Mouse (Mus musculus) lung, postnatal 4 days (tissue): ENCODE results near the gene Alg12.

Experiments
- DNase-seq, 2 experiments: peaks; one replicate each; pipeline ENCODE4 v3.0.0; 2021

Gene Alg12

DNA sequence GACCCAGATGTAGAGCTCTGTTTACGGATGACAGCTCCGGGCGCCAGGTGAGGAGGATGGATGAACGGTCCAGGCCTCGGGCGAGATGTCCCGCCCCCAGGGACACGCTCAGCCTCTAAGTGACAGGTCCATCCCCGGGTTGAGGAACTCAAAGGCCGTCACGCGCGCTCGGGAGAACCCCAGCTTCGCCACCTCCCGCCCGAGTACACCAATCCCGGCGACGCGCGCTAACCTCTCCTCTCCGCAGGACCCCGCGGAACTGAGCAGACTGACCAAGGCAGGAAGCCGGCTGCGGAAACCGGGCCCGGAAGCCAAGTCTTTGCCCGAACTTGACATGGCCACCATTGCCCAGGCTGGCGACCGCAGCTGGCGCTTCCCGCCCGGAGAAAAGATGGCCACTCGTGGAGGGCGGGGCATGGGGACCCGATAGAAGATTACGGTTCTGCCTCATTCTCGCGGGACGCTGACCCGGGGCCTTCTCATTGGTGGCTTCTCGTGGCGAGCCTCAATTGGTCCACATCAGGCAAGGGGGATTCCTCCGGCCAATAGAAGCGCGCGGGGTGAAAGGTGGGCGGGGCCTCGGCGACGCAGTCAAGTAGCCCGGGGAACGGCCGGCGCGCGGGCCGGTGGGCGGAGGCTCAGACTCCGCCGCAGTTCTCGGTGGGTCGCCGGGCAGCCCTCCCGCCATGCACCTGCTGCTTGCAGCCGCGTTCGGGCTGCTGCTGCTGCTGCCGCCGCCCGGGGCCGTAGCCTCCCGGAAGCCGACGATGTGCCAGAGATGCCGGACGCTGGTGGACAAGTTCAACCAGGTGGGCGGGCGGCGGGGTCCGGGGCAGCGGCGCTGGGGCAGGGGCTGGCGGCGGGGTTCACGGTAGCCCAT is at the start of gene Alg12, which contains the start of gene Creld2:
Gene Alg12, minus strand, starts transcription at position 293 of the 880 bp plus-strand sequence.
Gene Creld2, plus strand, starts transcription at position 621 of the 880 bp plus-strand sequence.
- peak; percentile 100 for DNase-seq

DNA sequence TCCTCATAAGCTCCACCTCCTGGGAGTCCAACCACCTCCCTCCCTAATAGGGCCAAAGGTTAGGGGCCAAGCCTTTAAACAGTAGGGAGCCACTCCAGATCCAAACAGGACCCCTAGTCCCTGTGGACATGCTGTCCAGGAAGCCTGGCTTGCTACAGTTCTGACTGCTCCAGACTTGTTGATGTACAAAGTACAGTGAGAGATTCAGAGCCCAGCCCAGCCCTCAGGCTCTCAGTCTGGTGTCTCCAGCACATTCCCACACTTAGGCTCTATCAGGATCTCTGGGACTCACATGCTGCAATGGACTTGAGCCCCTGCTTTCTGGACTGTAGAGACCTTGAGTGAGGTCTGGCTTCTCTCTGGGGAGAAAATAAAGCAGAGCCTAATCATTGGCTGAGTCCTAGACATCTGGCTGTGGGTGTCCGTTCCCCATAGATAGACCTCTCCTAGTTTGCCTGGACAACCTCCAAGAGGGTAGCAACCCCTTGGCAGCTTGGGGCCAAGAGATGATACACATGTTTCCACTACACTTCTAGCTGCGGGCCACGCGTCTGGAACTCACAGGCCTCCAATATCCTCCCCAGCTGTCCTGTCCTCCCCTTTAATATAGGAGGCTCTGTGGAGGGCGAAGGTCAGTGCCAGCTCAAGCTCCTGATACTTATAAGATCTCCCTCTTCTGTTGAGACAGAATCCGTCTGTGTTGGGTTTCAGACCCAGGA is 49.1 kb upstream of the Alg12 start:
- DNase-seq = peak in 1 of 2 experiments; percentile 52

DNA sequence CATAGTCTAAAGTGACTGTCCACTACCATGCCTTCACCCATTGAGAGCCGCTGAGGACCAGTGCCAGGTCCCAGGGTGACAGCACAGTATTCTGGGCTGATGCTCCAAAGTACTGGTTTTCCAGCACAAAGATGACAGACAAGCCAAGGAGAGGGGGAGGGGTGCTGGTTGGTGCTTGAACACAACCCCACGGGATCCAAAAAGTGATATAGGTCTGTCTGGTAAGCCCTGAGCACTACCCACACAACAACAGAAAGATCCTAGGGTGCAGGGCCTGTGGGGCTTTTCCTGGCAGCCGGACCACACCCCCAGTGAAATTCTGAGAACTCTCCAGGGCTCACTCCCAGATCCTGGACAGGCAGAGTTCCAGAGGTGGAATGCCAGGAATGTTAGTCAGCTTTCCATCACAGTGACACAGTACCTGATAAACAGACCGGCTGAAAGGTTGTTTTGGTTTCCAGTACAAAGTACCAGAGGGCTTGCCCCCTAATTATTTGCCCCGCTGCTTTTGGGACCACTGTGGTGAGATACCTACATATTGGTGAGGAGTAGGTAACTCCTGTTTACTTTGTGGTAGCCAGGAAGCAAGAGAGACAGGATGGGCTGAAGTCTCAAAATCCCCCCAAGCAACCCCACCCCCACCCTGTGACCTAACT is 48.4 kb upstream of the Alg12 start:
- peak; percentile 62 to 74 for DNase-seq

DNA sequence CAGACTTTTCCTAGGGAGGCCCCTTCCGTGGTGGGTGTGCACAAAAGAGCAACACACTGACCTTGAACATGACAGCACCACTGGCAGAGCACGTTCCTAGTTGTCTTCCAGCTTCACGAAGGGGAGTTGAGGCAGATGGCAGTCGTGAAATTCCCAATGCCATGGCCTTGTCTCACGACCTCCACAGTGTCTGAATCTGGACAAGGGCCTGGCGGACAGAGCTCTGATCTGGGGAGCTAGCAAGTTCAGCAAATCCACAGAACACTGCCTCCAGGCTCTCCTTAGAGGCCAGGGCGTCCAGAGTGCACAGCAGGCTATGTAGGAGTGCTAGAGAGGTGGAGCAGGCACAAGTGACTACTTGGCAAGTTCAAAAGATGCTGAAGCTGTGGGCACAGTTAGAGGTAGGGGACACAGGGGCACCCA is 47.8 kb upstream of the Alg12 start:
- no peak for DNase-seq

DNA sequence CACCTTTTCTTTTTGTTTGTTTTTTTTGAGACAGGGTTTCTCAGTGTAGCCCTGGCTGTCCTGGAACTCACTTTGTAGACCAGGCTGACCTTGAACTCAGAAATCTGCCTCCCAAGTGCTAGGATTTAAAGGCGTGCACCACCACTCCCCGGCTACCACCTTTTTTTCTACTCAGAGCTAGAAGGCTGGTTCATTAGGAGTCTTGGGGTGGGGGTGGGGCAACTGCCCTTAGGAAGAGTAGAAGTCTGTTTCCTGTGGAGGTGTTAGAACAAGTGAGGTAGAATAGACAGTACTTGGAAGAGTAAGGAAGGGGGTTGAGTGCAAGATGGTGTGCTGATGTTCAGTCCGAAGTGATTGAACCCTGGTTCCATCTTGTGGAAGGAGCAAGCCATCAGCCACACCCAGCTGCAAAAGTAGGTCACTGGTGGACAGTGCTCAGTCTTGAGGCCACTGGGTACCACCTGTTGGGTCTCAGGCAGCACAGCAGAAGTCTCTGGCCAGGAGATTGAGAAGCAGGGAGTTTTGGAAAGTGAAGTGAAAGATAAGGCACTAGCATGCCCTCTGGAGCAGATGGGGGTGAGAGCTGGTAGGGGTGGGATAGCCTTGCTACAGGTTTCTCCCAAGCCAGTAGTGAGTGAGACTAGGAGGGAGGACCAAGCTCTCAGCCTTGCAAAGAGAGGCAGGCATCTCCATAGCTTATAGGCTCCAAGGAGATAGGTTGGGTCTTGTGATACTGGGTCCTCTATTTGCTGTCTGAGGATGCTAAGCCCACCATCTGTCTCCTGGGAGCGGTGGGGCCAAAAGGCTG is 47.0 kb upstream of the Alg12 start:
- DNase-seq = no peak

DNA sequence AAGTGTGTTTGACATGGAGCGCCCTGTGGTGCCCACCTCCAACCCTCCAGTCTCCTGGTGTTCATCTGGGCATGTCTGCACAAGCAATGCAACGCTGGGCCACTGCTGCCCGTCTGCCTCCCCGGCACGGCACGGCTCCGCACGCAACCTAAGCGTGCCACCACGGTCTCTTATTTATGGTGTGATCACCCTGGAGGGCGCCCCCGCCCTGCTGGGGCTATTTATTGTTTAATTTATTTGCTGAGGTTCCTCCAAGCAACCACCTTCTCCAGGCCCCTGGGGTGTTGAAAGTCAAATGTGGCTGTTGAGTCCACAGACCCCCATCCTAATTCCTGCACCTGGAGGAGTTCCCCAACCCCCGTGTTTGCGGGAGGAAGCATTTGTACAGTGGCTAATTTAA is 45.9 kb upstream of the Alg12 start:
- DNase-seq = no peak

DNA sequence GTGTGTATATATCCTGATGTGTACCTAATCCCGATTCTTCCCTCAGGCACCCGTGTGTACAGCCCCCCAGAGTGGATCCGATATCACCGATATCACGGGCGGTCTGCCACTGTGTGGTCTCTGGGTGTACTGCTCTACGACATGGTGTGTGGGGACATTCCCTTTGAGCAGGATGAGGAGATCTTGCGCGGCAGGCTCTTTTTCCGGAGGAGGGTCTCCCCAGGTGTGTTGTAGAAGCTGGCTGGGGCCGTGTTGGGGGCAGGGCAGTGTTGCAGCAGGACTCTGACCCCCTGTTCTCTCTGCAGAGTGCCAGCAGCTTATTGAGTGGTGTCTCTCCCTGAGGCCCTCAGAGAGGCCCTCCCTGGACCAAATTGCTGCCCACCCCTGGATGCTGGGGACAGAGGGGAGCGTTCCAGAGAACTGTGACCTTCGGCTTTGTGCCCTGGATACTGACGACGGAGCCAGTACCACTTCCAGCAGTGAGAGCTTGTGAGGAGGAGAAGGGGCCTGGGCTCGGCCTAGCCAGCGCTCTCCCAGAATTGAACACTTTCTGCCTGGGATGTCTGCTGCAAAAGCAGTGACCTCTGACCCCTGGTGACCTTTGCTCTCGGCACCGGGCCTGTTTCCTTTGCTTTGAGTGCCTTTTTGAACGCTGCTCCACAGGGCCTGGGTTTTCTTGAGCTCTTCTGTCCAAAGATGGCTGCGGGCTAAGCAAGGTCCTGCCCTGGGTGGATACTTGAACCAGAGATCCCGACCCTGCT is 45.3 kb upstream of the Alg12 start:
- no peak for DNase-seq

DNA sequence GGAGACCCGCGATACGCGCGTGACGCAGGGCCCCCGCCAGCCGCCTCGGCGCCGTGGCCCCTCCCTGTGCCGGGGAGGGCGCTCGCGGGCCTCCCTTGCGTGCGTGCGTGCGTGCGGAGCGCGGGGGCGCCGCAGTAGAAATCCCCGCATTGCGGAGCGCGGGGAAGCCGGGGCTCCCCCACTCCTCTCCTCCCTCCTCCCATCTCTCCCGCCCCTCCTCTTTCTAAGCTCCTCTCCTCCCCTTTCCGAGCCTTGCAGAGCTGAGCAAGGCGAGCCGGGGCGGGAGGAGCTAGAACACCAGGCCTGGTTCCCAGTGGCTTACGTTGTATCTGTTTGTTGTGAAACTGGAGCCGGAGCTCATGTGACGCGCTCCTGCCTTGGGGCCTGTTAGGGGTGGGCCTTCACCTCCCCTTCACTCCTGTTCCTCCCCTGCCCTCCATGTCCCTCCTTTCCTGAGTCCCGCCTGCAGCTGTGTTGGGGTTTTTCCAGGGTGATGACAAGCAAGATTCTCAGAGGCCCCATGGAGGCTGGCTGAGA is 44.6 kb upstream of the Alg12 start:
- DNase-seq = peak; percentile 91 to 96

DNA sequence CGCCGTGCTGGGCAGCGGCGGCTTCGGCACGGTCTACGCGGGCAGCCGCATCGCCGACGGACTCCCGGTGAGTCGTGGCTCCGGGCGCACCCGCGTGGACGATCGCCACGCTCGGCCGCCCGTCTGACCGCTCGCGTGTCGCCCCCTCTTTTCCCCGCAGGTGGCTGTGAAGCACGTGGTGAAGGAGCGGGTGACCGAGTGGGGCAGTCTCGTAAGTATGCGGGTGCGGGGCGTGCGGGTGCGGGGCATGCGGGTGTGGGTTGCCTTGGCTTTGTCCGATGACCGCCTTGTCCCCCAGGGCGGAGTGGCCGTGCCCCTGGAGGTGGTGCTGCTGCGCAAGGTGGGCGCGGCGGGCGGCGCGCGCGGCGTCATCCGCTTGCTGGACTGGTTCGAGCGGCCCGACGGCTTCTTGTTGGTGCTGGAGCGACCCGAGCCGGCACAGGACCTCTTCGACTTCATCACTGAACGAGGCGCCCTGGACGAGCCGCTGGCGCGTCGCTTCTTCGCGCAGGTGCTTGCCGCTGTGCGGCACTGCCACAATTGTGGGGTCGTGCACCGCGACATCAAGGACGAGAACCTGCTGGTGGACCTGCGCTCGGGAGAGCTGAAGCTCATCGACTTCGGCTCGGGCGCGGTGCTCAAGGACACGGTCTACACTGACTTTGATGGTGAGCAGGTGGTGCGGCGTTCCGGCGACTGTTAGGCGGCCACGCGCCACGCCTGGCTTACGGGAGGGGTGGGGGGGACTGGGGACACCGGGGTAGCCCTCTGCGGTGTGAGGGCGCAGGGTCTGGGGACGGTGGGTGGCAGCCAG is 44.0 kb upstream of the Alg12 start:
- peak; percentile 72 to 84 for DNase-seq

DNA sequence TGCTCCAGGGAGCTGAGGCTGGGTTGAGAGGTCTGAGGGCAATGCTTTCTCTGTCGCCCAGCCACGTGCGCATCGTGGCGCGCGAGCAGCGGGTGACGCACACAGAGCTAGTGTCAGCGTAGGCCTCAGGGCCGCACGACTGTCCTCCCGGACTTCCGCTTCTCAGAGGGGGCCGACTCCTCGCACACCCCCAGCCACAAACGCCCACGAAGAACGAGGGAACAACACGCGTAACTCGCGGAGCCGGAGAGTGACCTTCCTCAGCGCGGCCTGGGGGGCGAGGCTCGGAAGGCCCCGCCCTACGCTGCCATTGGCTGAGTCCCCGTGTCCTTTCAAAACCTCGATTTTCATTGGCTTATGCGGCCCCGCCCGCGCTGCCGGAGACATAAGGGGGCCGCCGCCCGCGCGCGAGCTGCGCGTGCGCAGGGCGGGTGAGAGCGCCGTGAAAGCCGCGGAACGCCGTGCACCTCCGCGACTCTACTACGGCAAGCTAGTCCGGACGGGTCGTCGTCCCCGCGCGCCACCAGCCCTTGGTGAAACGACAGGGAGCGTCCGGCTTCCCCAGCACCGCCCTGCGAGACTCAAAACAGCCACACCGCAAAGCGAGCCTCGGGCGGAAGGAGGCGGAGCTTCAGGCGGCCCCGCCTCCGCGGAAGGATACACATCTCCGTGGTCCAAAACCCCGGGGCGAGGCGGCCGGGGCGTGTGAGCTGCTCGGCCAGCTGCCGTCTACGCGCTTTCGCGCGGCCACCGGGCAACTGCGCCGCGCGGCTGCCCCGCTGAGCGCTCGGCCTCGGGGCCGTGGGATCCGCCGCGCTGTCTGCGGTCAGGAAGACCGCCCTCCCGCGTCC is 42.9 kb upstream of the Alg12 start, which contains the start of gene Pim3:
Gene Pim3, plus strand, starts transcription at position 415 of the 851 bp plus-strand sequence.
- peak; percentile 97 to 99 for DNase-seq

DNA sequence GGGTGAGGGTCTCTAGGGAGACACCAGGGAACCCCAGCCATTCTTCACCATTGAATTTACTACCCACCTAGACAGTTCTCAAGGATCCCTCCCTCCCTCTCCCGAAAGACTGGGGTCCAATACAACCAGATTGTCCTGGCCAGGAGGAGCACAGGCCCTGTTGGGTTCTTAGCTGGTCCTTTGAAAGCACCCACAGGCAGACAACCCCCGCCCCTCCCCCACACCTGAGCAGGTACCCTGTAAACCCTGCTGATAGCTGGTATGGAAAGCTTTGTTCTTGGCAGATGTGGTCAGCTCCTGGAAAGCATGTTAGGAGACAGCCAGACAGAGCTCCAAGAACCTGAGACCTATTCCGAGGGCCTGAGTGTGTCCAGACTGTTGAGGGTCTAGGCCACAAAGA is 41.7 kb upstream of the Alg12 start:
- DNase-seq = no peak

DNA sequence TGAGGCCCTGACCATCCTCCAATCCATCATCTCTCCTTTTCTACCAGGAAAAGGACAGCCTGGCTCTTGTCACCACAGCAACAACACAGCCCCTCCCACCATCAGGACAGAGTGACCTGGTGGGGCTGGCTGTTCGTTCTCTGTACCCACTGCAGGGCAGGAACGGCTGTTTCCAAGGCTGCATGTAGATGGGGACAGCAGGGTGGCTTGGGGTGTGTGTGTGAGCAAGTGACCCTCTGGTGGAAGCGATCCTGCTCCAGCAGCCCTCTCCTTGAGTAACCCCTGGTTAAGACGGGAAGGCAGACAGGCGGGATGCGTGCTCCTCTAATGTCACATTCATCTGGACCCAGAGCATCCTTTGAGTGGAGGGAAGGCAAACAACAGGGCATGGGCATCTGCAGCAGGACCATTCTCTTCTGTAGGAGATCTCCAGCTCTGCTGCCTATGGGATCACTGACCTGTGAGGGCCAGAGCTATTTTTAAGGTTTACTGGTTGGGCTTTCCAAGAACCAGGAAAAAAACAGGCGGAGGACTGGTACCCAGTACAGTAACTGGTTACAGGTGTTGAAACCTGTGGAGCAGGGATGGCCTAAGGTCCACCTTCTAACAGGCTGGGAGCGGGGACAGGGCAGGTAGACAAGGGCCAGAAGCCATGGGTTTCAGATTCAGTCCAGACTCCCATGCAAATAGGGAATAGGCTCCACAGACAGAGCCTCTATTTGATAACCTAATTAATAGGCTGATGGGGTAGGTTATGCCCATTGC is 40.3 kb upstream of the Alg12 start:
- no peak for DNase-seq

DNA sequence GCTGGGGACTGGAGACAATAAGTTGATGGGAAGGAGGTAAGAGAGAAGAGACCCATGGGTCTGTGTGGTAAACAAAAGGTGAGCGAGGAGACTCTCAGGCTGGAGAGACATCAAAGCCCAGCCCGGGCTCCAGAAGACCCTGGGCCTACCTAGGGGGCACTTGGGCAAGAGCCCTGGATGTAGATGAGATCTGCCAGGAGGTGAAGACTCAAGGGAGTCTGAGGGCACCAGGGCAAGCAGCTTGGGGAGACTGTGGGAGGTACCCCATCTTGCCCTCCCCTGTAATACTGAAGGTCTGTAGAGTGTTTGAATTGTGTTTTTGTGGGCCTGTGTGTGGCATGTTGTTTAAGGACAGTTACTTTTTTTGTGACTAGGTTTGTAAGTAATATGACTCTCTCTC is 39.6 kb upstream of the Alg12 start:
- no peak for DNase-seq

DNA sequence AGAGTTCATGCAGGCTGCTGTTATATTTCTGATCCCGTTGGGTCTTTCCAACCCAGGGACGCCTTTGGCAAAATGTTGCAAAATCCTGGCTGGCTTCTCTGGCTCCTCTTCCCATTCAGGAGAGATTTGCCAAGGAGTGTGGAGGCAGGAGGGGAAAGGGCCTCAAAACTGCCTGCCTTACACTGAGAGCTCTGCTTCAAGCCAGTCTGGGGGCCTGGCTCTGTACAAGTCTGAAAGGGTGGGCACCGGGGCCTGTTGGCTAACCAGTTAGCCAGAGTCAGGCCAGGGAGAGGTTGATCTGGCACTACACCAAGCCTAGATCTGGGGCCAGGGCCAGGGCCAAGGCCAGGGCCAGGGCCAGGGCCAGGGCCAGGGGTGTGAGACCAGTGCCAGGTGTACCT is 39.0 kb upstream of the Alg12 start:
- no peak for DNase-seq

DNA sequence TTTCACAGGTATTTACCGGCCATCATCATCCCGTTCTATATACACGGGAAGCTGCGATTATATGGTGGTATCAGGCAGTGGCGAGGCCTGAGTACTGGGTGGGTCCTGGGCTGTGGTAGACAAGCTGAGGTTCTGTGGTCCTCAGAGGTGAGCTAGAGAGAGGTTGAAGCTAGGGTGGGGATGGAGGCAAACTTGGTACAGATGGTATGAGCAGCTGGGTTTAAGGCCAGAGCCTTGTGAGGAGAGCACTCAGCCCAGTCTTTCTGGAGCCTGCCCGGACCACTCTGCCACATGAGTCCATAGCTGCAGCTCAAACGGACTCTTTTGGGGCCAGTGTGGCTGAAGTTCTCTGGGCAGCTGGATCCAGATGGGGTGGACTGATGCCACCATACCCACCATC is 38.2 kb upstream of the Alg12 start:
- DNase-seq = no peak

DNA sequence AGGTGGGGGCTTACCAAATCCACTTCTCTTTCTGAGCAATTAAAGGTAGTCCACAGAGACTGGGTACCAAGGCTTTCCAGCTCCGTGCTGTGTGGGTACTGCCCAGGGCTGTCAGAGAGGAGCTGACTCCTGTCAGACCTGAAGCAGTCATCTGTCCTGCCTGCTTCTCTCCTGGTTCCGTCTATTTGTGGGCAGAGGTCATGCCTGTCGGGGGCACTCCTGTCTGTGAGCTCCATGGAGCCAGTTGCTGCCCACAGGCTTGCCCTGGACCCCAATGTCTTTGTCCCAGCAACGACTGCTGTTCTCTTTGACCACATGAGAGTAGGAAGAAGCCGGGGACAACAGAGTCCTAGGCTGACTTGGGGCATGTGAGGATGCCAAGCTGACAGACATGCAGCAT is 37.5 kb upstream of the Alg12 start:
- DNase-seq = no peak

DNA sequence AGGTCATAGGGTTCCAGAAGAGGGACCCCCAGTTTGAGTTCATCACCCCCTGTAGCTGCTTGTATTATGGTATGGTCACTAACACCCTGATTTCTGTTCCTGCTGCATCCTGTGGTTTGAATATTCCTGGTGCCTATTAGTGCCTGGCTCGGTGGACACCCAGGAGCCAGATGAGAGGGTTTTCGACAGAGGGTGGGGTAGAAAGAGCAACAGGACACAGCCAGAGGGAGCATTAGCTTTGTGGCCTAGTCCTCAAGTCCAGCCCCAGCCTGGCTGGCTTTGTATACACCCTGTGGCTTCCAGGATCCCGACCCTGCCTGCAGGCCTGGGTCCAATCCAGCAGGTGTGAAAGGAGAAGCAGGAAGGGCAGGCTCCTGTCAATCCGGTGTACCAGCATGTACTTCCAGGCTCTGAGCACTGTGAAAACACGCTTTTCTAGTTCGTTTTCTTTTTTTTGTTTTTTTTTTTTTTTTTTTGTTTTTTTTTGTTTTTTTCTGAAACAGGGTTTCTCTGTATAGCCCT is 36.8 kb upstream of the Alg12 start:
- no peak for DNase-seq
